Mouse (Mus musculus) midbrain, embryonic 11.5 days (tissue): Measurements from ENCODE around the gene Scrn2. TPM values are rescaled to one million over a fixed set of nuclear protein-coding genes. Genes with fewer than 3 reads are reported as not detected.

ENCODE experiments used
- ATAC-seq: fragments of 200-750 bp; cut with Nextera tagmentation; 2 replicates; pipeline ENCODE4 v1.8.0; 2017; ENCODE audit warnings: moderate TSS enrichment, moderate library complexity; ENCODE audit not compliant: low FRiP score
- DNase-seq: peaks from one replicate; pipeline ENCODE4 v3.0.0; 2015; ENCODE audit warnings: low spot score; ENCODE audit errors: missing footprints
- H3K27ac ChIP-seq: fragments of 300-500 bp; sonication (generic); 2 replicates; pipeline ENCODE4 v1.5.1; 2014; ENCODE audit warnings: low read depth, low read length
- H3K27me3 ChIP-seq: fragments of 300-500 bp; sonication (generic); 2 replicates; pipeline ENCODE4 v1.6.1; 2014; ENCODE audit warnings: mild to moderate bottlenecking, low read length, moderate library complexity, mixed read lengths; ENCODE audit not compliant: control insufficient read depth, insufficient read depth
- H3K36me3 ChIP-seq: fragments of 300-500 bp; sonication (generic); 2 replicates; pipeline ENCODE4 v1.6.1; 2014; ENCODE audit warnings: mild to moderate bottlenecking, low read length, moderate library complexity, mixed read lengths; ENCODE audit not compliant: control insufficient read depth, insufficient read depth
- H3K4me1 ChIP-seq: fragments of 300-500 bp; sonication (generic); 2 replicates; pipeline ENCODE4 v1.6.1; 2014; ENCODE audit warnings: low read length; ENCODE audit not compliant: control insufficient read depth, insufficient read depth
- H3K4me2 ChIP-seq: fragments of 300-500 bp; sonication (generic); 2 replicates; pipeline ENCODE4 v1.6.1; 2014; ENCODE audit warnings: mild to moderate bottlenecking, moderate library complexity
- H3K4me3 ChIP-seq: fragments of 300-500 bp; sonication (generic); 2 replicates; pipeline ENCODE4 v1.5.1; 2014; ENCODE audit warnings: low read depth, low read length
- H3K9ac ChIP-seq: fragments of 300-500 bp; sonication (generic); 2 replicates; pipeline ENCODE4 v1.6.1; 2014; ENCODE audit warnings: low read length
- H3K9me3 ChIP-seq: fragments of 300-500 bp; sonication (generic); 2 replicates; pipeline ENCODE4 v1.6.1; 2016; ENCODE audit warnings: low read length; ENCODE audit not compliant: control insufficient read depth
- WGBS: fragments of 180-500 bp; shearing (Covaris S2); extraction: QIAGEN DNeasy Blood & Tissue Kit; methylation state at CpG from one replicate; pipeline ENCODE4 v1.1.7; 2014; 5-methylcytosine and 5-hydroxymethylcytosine counted together
- polyA plus RNA-seq: library from polyadenylated mRNA; unstranded; fragments of >200 nt; fragmentation: Nextera tagmentation; extraction: Ambion mirVana; gene quantifications from 2 replicates; pipeline ENCODE4 v1.2.1, GENCODE M21; 2014

Scrn2 gene
- polyA plus RNA-seq, 1 experiment from 2014 or later: 22.1 TPM

DNA sequence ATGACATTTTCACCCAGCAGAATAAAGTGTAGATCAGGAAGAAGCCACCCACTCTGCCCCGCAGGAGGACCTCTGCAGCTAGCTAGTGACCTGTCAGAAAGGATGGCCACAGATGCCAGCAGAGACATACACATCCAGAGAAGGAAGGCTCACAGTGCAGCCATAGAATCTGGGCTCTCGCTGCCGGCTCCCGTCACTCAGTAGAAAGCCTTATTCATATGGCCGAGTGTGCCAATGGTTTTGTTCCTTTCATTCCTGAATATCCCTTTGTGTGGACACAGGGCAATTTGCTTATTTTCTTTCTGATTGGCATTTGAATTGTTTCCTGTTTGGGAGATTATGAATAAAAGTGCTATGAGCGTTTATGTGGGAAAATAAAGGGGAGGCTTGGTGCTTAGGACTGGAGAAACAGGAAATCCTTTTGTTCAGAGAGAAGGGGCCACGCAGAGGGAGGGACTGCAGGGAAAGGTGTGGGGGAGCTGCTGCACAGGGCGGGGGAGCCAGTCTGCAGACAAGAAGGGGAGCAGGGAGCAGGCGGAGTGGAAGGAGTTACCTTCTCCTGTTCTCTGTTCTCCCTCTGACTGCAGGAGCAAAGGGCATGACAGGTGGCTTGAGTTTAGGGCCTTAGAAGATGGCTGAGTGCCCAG, 33.7 kb downstream of the Scrn2 start:
- ATAC-seq: no peak

DNA sequence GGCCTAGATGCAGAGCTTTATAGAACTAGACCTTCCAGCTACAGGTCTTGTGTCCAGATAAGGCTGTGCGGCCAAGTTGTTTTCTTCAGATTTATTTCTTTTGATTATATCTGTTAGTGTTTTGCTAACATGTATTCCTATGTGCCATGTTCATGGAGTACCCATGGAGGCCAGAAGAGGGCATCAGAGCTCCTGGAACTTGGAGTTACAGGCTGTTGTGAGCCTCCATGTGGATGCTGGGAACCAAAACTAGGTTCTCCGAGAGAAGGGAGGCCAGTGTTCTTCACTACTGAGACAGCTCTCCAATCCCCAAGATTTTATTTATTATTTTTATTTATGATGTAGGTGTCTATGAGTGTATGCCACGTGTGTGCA, 34.2 kb downstream of the Scrn2 start:
- H3K4me2 ChIP-seq: no peak overlapping the region
- no peak for DNase-seq

More for the DNA sequence above, 33.7 kb downstream of the Scrn2 start:
- no peaks in the 10 kb centered on the region for H3K27me3 ChIP-seq
- no peak overlapping the region for H3K4me2 ChIP-seq
- H3K36me3 ChIP-seq: no peaks in the 10 kb centered on the region; the same call in 1 of the 2 replicates
- 0 out of 2 replicates have a peak overlapping the region, but pooled peaks have one; percentile 21 for H3K9ac ChIP-seq
- no peak overlapping the region for H3K4me3 ChIP-seq
- no peak for DNase-seq
- H3K4me1 ChIP-seq: peaks cover 4% of the 10 kb centered on the region
- no peaks in the 10 kb centered on the region for H3K9me3 ChIP-seq
- H3K27ac ChIP-seq: peak overlapping the region; percentile 47
- 46% methylated on average over 9 of the region's 9 CpGs for WGBS

DNA sequence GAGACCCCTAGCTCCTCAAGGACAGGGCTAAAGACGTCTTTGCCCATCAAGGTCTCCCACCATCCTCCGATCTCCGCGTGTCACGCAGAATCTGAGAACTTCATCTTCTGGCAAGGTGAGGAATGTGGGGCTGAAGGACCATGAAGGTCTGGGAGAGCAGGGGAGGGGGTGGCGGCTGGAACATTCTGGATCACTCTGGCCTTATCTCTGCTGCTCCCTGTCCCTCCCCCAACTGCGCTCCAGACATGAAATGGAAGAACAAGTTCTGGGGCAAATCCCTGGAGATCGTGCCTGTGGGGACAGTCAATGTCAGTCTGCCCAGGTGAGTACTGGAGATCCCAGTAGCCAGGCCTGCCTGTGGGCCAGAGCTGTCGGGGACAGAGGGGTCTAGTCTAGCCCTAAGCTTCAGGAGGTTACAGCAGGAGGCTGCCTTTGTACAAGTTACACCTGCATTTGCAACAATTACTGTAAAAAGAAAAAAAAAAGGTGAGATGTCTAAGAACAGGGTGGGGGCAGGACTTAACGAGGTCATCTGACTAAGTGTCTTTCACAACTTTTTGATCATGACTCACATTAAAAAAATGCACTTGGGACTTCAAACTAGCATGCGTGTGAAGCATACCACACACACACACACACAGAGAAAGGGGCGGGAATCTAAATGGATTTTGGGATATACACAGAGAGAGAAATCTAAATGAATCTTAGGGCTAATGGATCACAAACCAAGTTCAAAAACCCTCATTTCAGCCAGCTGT, 36.0 kb downstream of the Scrn2 start:
- no peaks in the 10 kb centered on the region; the same call in 1 of the 2 replicates for H3K36me3 ChIP-seq
- H3K4me3 ChIP-seq: no peak overlapping the region
- H3K9ac ChIP-seq: no peak overlapping the region
- peaks cover 4% of the 10 kb centered on the region for H3K4me1 ChIP-seq
- H3K9me3 ChIP-seq: no peaks in the 10 kb centered on the region
- DNase-seq (no peak), ATAC-seq (no peak)
- no peak overlapping the region for H3K27ac ChIP-seq
- H3K4me2 ChIP-seq: no peak overlapping the region
- 92% methylated on average over 12 of the region's 12 CpGs for WGBS
- no peaks in the 10 kb centered on the region for H3K27me3 ChIP-seq

More for the DNA sequence above, 34.2 kb downstream of the Scrn2 start:
- H3K4me1 ChIP-seq: peaks cover 4% of the 10 kb centered on the region
- 85% methylated on average over 3 of the region's 3 CpGs for WGBS
- peak overlapping the region; percentile 47 for H3K27ac ChIP-seq
- no peaks in the 10 kb centered on the region for H3K27me3 ChIP-seq
- no peaks in the 10 kb centered on the region; the same call in 1 of the 2 replicates for H3K36me3 ChIP-seq
- no peaks in the 10 kb centered on the region for H3K9me3 ChIP-seq
- no peak for ATAC-seq
- H3K4me3 ChIP-seq: no peak overlapping the region
- H3K9ac ChIP-seq: no peak overlapping the region

DNA sequence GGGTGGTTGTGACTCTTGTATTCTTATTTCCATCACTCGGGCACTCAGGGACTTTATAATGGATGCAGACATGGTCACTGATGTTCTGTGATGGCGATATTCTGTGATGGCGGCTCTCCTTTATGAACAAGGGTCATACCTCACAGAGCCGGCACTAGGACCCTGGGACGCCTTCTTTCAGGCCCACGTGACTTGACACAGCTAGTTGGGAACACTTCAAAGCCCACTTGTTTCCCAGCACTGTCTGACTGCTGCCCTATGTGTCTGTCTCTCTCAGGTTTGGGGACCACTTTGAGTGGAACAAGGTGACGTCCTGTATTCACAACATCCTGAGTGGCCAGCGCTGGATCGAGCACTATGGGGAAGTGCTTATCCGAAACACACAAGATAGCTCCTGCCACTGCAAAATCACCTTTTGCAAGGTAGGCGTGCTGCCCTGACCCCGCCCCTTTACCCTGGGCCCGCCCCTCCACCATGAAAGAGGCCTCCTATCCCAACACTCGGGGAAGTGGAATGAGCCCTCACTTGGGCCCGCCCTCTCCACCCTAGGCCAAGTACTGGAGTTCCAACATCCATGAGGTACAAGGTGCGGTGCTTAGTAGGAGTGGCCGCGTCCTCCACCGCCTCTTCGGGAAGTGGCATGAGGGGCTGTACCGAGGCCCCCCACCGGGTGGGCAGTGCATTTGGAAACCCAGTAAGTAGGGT, 37.1 kb downstream of the Scrn2 start:
- H3K4me3 ChIP-seq: no peak overlapping the region
- peaks cover 4% of the 10 kb centered on the region for H3K4me1 ChIP-seq
- no peaks in the 10 kb centered on the region for H3K9me3 ChIP-seq
- H3K27ac ChIP-seq: no peak overlapping the region
- no peak overlapping the region for H3K4me2 ChIP-seq
- DNase-seq: no peak
- no peaks in the 10 kb centered on the region for H3K27me3 ChIP-seq
- H3K9ac ChIP-seq: no peak overlapping the region
- 47% methylated on average over 22 of the region's 22 CpGs for WGBS
- no peaks in the 10 kb centered on the region; the same call in 1 of the 2 replicates for H3K36me3 ChIP-seq
- ATAC-seq: no peak

DNA sequence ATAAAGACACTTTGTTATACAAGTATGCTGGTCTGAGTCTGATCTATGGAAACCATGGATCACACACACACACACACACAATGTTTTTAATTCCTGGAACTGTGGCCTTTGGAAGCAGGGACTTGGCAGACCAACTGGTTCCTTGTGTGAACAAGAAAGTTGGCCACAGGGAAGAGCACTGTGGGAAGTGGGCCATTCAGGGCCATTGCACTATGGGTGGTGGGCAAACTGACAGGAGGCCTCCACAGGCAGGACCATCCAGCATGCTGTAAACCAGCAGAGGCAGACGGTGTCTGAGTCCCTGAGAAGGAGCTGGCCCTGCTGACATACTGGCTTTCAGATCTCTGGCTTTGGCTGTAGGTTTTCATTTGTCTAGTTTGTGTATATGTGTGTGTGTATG, 39.6 kb downstream of the Scrn2 start:
- no peaks in the 10 kb centered on the region; the same call in 1 of the 2 replicates for H3K36me3 ChIP-seq
- H3K4me1 ChIP-seq: no peaks in the 10 kb centered on the region
- no peaks in the 10 kb centered on the region for H3K27me3 ChIP-seq
- H3K4me3 ChIP-seq: no peak overlapping the region
- WGBS: 65% methylated on average over 1 of the region's 1 CpGs
- DNase-seq: no peak
- H3K9me3 ChIP-seq: no peaks in the 10 kb centered on the region
- H3K27ac ChIP-seq: no peak overlapping the region
- no peak for ATAC-seq
- no peak overlapping the region for H3K4me2 ChIP-seq
- H3K9ac ChIP-seq: no peak overlapping the region

DNA sequence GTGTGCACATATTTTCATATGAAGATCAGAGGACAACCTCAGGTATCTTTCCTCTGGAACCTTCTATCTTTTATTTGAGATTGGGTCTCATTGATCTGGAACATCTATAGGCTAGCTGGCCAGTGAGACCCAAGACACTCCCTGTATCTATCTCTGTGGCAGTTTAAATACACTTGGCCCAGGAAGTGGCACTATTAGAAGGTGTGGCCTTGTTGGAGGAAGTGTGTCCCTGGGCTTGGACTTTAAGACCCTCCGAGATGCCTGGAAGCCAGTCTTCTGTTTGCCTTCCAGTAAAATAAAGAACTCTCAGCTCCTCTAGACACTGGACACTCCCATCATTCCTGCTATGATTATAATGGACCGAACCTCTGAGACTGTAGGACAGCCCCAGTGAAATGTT, 40.0 kb downstream of the Scrn2 start:
- Histone ChIP-seq H3K9me3 (no peaks in the 10 kb centered on the region), H3K27ac (no peak overlapping the region), H3K4me2 (no peak overlapping the region), H3K9ac (no peak overlapping the region), H3K4me1 (no peaks in the 10 kb centered on the region), H3K27me3 (no peaks in the 10 kb centered on the region), H3K36me3 (no peaks in the 10 kb centered on the region; the same call in 1 of the 2 replicates), H3K4me3 (no peak overlapping the region)
- ATAC-seq (no peak), DNase-seq (no peak)
- WGBS: 88% methylated on average over 2 of the region's 2 CpGs

DNA sequence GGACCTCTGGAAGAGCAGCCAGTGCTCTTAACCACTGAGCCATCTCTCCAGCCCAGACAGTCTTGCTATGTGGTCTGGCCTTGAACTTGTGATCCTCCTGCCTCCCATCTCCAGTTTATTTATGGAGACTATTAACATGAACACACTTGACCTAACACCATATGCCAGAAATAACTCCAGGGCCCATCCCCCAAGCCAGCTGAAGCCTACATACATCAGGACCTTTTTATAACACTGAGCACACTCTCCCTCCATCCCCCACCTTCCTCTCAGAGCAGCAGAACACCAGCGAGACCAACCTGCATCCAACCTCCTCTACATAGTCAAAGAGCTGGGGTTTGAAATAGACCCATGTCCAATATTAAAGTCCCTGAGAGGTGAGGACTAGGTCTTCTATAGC, 41.4 kb downstream of the Scrn2 start:
- Histone ChIP-seq H3K27me3 (no peaks in the 10 kb centered on the region), H3K36me3 (no peaks in the 10 kb centered on the region; the same call in 1 of the 2 replicates), H3K9me3 (no peaks in the 10 kb centered on the region), H3K4me3 (no peak overlapping the region), H3K9ac (no peak overlapping the region), H3K27ac (no peak overlapping the region), H3K4me1 (no peaks in the 10 kb centered on the region), H3K4me2 (no peak overlapping the region)
- DNase-seq (no peak), ATAC-seq (no peak)
- WGBS: 73% methylated on average over 1 of the region's 1 CpGs

DNA sequence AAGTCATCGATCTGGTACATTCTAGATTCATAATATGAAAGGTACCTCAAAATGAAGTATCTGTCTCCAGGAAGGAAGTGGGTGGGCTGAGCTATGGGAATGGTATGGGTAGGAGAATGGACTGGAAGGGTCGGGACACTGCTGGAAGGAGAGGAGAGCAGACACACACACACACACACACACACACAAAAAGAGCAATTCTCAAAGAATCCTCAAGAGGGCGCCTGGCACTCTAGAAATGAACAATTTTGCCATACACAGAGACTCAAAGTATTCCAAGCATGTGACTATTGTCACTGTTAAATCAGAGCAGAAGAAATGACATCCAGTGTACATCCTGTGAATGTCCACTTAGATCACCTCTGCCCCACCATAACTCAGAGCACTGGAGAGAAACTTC, 42.8 kb downstream of the Scrn2 start:
- no peak overlapping the region for H3K4me3 ChIP-seq
- ATAC-seq (no peak), DNase-seq (peak; percentile 97)
- no peak overlapping the region for H3K4me2 ChIP-seq
- WGBS: 34% methylated on average over 3 of the region's 3 CpGs
- H3K9ac ChIP-seq: no peak overlapping the region
- H3K9me3 ChIP-seq: no peaks in the 10 kb centered on the region
- no peaks in the 10 kb centered on the region; the same call in 1 of the 2 replicates for H3K36me3 ChIP-seq
- H3K27me3 ChIP-seq: no peaks in the 10 kb centered on the region
- no peak overlapping the region for H3K27ac ChIP-seq
- no peaks in the 10 kb centered on the region for H3K4me1 ChIP-seq

DNA sequence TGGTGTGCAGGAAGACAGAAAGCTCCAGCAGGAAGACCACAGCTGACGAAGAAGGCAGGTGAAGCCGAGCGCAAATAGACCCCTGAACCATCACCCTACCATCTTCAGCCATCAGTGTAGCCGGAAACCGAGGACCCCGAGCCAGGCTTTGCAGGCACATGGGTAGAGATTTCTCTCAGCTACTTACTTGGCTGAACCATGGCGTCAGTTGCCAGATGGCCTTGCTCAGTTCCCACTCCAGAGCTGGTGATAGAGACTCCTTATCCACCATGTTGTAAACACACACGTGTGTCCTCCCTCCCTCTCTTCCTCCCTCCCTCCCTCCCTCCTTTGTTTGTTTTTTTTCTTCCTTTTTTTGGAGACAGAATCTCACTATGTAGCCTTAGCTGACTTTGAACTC, 44.5 kb downstream of the Scrn2 start:
- no peak for ATAC-seq
- Histone ChIP-seq H3K9ac (no peak overlapping the region), H3K4me3 (no peak overlapping the region), H3K27ac (no peak overlapping the region), H3K4me1 (no peaks in the 10 kb centered on the region), H3K27me3 (no peaks in the 10 kb centered on the region), H3K4me2 (no peak overlapping the region), H3K9me3 (no peaks in the 10 kb centered on the region), H3K36me3 (no peaks in the 10 kb centered on the region)
- no peak for DNase-seq
- WGBS: 73% methylated on average over 8 of the region's 8 CpGs
